Mouse (Mus musculus) cerebellum, postnatal 4 days (tissue): ENCODE data around the gene Endog.
"Not testable (repeated sequence)": the region's sequence is repeated elsewhere in the genome, so short reads cannot be mapped to it uniquely, and the experiment has no call there.

Experiments used
- DNase-seq, 2 experiments: peaks; one replicate each; pipeline ENCODE4 v3.0.0; 2022; ENCODE audit warnings: low spot score in 2 of 2, mixed read lengths in 1 of 2

The Endog gene

DNA sequence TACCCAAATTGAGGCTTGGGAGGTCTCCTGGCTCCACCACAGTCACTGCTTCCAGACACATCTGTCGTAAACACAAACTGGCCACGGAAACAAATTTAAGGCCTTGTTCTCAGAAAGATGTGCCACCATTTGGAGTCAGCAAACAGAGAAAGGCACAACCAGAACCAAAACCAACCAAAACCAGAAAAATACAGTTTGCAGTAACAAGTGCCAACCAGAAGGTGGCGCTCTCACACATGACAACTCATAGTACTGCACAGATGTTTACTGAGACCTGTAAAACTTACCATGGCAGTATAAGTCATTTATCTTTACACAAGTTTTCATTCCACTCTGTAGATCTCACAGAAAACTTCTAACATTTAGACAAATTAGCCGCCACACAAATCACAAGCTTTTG is 4.6 kb upstream of the Endog start:
- DNase-seq: no peak

DNA sequence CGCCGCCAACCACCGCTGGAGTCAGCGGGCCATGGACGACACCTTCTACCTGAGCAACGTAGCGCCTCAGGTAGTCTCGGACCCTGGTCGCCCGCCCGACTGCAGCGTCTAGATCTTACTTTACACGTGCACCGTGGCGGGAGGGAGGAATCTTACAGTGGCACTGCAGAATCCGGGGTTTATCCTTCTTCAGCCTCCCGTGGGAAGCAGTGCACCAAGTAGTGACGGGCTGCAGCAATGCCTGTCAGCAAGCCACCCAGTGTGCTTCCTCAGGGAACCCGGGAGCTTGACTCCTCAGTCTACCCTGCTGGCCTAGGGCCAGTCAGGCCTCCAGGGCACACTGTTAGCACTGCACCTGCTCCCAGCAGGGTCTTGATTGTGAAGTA is 697 bp downstream of the Endog start:
- DNase-seq: no peak

DNA sequence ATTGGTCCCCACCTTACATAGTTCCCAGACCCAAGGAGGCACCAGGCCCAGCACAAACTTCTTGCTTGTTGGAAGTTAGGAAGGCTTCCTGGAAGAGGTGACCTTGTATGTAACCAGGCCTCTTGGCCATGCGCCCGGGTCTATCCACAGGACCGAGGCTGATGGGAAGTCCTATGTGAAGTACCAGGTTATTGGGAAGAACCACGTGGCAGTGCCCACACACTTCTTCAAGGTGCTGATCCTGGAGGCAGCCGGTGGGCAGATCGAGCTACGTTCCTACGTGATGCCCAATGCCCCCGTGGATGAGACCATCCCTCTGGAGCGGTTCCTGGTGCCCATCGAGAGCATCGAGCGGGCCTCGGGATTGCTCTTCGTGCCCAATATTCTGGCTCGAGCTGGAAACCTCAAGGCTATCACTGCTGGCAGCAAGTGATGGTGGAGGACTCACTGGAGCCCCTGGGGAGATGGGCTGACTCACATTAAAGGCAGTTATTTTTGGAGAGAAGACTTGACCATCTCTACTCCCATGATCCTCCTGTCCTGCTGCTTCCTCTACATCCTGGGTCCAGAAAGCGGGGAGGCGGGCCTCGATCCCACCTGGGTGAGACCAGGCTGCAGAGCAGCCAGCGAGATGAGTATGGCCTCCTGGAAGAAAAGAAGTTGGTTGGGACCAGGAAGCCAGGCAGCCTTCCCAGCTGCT is 2.4 kb downstream of the Endog start:
- DNase-seq: no peak

GRCm38 (mm10) chr2:30175897-30176296 is 4.6 kb downstream of the Endog start:
- no peak for DNase-seq

GRCm38 (mm10) chr2:30176561-30176960 is 5.3 kb downstream of the Endog start:
- DNase-seq: no peak

- DNase-seq: peak; percentile 89 to 97
Measured at GRCm38 (mm10) chr2:30177700-30178675, 6.7 kb downstream of the Endog start, which contains the start of gene Spout1. Gene Spout1 (minus strand): TSS chr2:30178459.

DNA sequence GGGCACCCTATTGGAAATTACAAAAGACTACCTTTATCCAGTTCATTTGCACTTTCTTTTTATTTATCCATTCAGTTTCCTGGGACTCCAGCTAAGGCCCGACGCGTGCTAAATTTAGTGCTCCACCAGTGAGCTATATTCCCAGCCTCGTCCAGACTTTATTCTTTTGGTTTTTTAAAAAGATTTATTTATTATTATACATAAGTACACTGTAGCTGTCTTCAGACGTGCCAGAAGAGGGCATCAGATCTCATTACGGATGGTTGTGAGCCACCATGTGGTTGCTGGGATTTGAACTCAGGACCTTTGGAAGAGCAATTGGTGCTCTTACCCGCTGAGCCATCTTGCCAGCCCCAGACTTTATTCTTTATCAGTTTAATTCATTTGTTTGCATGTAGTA is 7.4 kb downstream of the Endog start:
- not testable (repeated sequence) for DNase-seq

- no peak for DNase-seq
Measured at GRCm38 (mm10) chr2:30182424-30182823, 11.1 kb downstream of the Endog start.

GRCm38 (mm10) chr2:30183721-30184120 is 12.4 kb downstream of the Endog start:
- no peak for DNase-seq

GRCm38 (mm10) chr2:30185276-30185675 is 14.0 kb downstream of the Endog start:
- no peak for DNase-seq

DNA sequence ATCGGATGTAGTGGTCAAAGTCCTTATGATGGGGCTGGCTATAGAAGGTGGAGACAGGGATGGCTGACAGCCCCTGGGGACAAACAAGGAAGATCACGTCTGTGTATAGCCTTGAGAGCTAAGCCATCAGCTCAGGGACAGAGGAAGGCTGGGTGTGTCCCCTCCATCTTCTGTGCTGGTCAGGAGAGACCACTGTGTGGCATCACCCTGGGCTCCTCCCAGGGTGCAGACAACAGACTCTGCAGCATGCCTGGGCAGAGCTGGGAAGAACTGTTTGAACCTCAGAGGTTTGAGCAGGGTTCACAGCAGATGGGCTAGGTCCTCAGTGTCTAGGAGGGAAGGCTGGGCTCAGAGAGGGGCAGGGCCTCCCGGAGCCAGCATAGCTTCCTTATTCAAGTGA is 14.4 kb downstream of the Endog start:
- DNase-seq: no peak

- DNase-seq: no peak
Measured at GRCm38 (mm10) chr2:30191790-30192580, 20.7 kb downstream of the Endog start.

DNA sequence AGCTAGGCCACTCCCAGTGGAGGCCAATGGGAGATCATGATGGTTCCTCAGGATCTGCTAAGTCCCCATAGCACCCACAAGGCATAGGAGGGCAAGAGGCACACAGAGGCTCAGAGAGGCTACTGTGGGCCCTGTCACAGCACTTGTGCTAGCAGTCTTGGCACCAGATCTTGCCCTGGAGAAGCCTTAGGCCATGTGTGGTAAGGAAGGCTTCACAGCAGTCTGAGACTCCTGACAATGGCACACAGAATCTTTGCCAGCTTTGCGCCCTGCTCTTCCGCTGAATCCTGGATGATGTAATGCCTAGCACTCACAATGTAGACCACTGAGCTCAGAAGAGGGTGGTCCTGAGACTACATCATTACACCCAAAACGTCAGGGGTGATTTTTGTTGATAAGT is 23.4 kb downstream of the Endog start:
- DNase-seq: no peak

GRCm38 (mm10) chr2:30198021-30198420 is 26.7 kb downstream of the Endog start:
- DNase-seq: no peak

GRCm38 (mm10) chr2:30199984-30200383 is 28.7 kb downstream of the Endog start:
- DNase-seq: no peak

GRCm38 (mm10) chr2:30200388-30200925 is 29.2 kb downstream of the Endog start:
- no peak for DNase-seq

GRCm38 (mm10) chr2:30203439-30203838 is 32.1 kb downstream of the Endog start:
- peak in 1 of 2 experiments; percentile 15 for DNase-seq

DNA sequence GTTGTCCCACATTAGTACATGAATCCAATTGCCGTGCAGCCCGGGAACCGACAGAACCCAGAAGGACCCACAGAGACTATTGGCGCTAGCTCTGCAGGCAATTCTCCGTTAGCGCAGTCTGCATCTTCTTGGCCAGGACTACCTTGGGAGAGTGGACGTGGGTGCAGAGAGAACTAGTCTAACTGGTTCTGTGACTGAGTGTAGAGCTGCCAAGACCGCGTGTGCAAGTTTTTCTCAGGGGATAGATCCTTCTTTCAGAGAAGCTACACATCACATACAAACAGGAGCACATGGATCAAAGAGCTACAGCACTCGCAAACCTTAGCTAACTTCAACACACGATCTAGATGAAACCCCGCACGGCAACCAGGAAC is 33.9 kb downstream of the Endog start:
- no peak for DNase-seq

DNA sequence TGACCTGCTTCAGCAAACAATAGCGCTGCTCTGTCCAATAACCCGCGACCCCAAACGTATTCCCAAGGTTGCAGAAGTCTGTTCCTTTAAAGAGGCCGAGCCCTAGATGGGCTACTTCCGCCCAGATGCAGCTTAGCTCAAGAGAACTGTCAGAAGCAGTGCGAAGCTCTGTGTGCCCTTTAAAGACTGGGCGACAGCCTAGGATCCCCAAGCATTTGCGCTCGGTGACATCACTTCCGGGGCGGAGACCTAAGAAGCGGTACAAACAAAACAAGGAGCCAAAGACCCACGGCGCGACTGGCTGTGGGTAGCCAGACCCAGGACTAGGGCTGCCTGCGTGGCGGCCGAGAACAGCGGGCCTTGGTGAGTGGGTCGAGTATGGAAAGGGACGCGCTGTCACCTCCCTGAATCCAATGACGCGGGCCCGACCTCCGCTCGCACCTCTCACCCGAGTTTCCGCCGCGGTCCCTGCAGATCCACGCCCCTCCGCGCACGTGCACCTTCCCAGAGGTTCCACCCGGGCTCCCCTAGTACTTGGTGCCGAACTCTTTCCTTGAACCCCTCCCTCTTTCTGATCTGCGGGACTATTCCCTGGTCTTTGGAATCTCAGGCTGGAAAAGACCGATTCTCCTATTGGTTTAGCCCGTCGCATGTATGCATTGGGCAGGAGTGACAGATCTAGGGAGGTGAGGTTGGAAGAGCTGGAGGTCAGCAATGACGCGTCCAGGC is 34.5 kb downstream of the Endog start, which contains the start of gene Kyat1:
Gene Kyat1, minus strand, starts transcription at position 219 of the 729 bp plus-strand sequence.
- peak; percentile 74 to 88 for DNase-seq

DNA sequence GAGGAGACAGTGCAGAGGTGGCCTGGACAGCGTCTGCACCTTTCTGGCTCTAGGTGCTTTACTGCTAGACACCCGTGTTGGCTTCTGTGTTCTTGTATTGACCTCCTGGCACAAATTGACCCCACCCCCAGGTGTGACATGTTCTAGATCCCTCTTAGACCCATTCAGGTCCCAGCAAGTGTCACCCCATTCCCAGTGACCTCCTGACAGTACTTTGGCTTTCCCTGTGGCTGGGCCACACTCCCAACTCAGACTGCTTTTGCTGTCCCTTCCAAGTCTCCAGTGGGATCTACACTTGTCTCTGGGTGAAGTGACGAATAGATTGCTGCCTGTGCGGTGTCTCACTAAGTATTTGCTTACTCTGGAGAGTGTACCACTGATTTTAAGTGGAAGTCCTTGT is 36.1 kb downstream of the Endog start:
- DNase-seq: no peak

GRCm38 (mm10) chr2:30207886-30208285 is 36.6 kb downstream of the Endog start:
- no peak for DNase-seq
